Mouse (Mus musculus) limb, embryonic 12.5 days (tissue): ENCODE results near the gene Pdcd5. TPM values are rescaled to one million over a fixed set of nuclear protein-coding genes. Genes with fewer than 3 reads are reported as not detected.

Source experiments
- ATAC-seq: fragments of 200-750 bp; cut with Nextera tagmentation; 2 replicates; pipeline ENCODE4 v1.8.0; 2017; ENCODE audit warnings: low read depth, moderate TSS enrichment; ENCODE audit not compliant: insufficient number of reproducible peaks, insufficient read depth, low FRiP score, low TSS enrichment
- H3K27ac ChIP-seq: fragments of 300-500 bp; sonication (generic); 2 replicates; pipeline ENCODE4 v1.5.1; 2016; ENCODE audit warnings: mild to moderate bottlenecking, moderate library complexity
- H3K27me3 ChIP-seq: fragments of 300-500 bp; sonication (generic); 2 replicates; pipeline ENCODE4 v1.6.1; 2016; ENCODE audit warnings: mild to moderate bottlenecking, moderate library complexity
- H3K36me3 ChIP-seq: fragments of 300-500 bp; sonication (generic); 2 replicates; pipeline ENCODE4 v1.6.1; 2016; ENCODE audit warnings: mild to moderate bottlenecking, moderate library complexity
- H3K4me1 ChIP-seq: fragments of 300-500 bp; sonication (generic); replicated peaks from 2 replicates; pipeline ENCODE4 v1.6.1; 2016
- H3K4me2 ChIP-seq: fragments of 300-500 bp; sonication (generic); 2 replicates; pipeline ENCODE4 v1.6.1; 2016; ENCODE audit warnings: mild to moderate bottlenecking, moderate library complexity
- H3K4me3 ChIP-seq: fragments of 300-500 bp; sonication (generic); replicated peaks from 2 replicates; pipeline ENCODE4 v1.5.1; 2016; ENCODE audit warnings: mild to moderate bottlenecking
- H3K9ac ChIP-seq: fragments of 300-500 bp; sonication (generic); replicated peaks from 2 replicates; pipeline ENCODE4 v1.6.1; 2016; ENCODE audit warnings: mild to moderate bottlenecking, moderate library complexity
- H3K9me3 ChIP-seq: fragments of 300-500 bp; sonication (generic); 2 replicates; pipeline ENCODE4 v1.6.1; 2016; ENCODE audit warnings: mild to moderate bottlenecking, moderate library complexity
- WGBS: fragments of 180-500 bp; shearing (Covaris S2); methylation state at CpG from one replicate; pipeline ENCODE4 v1.1.7; 2016; 5-methylcytosine and 5-hydroxymethylcytosine counted together
- polyA plus RNA-seq: library from polyadenylated mRNA; unstranded; fragments of >200 nt; fragmentation: Nextera tagmentation; extraction: Ambion mirVana; gene quantifications from 2 replicates; pipeline ENCODE4 v1.2.1, GENCODE M21; 2016

Pdcd5 gene
- polyA plus RNA-seq, 1 experiment from 2014 or later, result 339 TPM

- WGBS, result 85% methylated on average over 6 of the region's 6 CpGs
- H3K36me3 ChIP-seq, result peaks cover 86% of the 10 kb centered on the region
These were observed 7.2 kb downstream of the Pdcd5 start for GRCm38 (mm10) chr7:35640072-35640471.

GRCm38 (mm10) chr7:35636874-35637273 lies 10.4 kb downstream of the Pdcd5 start:
- no peaks in the 10 kb centered on the region for H3K4me1 ChIP-seq
- WGBS, result 94% methylated on average over 9 of the region's 9 CpGs
- no peak overlapping the region for H3K4me3 ChIP-seq
- H3K27me3 ChIP-seq, result no peaks in the 10 kb centered on the region
- no peak overlapping the region for H3K4me2 ChIP-seq
- H3K36me3 ChIP-seq, result peaks cover 79% of the 10 kb centered on the region
- ATAC-seq, result no peak
- H3K9ac ChIP-seq, result no peak overlapping the region
- H3K9me3 ChIP-seq, result no peaks in the 10 kb centered on the region
- no peak overlapping the region for H3K27ac ChIP-seq

More at GRCm38 (mm10) chr7:35640072-35640471, 7.2 kb downstream of the Pdcd5 start:
- H3K4me2 ChIP-seq, result no peak overlapping the region
- ATAC-seq, result no peak
- no peaks in the 10 kb centered on the region for H3K9me3 ChIP-seq
- no peak overlapping the region for H3K4me3 ChIP-seq
- H3K4me1 ChIP-seq, result no peaks in the 10 kb centered on the region
- H3K27me3 ChIP-seq, result no peaks in the 10 kb centered on the region
- H3K9ac ChIP-seq, result no peak overlapping the region
- H3K27ac ChIP-seq, result no peak overlapping the region

GRCm38 (mm10) chr7:35636229-35636628 lies 11.1 kb downstream of the Pdcd5 start:
- Histone ChIP-seq H3K27ac (no peak overlapping the region), H3K9ac (no peak overlapping the region), H3K4me3 (no peak overlapping the region), H3K4me2 (no peak overlapping the region), H3K9me3 (no peaks in the 10 kb centered on the region), H3K36me3 (peaks cover 78% of the 10 kb centered on the region), H3K4me1 (no peaks in the 10 kb centered on the region), H3K27me3 (no peaks in the 10 kb centered on the region)
- ATAC-seq, result no peak
- WGBS, result 75% methylated on average over 6 of the region's 6 CpGs

- Histone ChIP-seq H3K27me3 (no peaks in the 10 kb centered on the region), H3K36me3 (peaks cover 84% of the 10 kb centered on the region), H3K4me2 (no peak overlapping the region), H3K4me1 (no peaks in the 10 kb centered on the region), H3K9ac (no peak overlapping the region), H3K27ac (no peak overlapping the region), H3K9me3 (0 out of 2 replicates have a peak, but pooled peaks cover 6% of the 10 kb centered on the region), H3K4me3 (no peak overlapping the region)
- WGBS, result 70% methylated on average over 5 of the region's 5 CpGs
- ATAC-seq, result no peak
These were observed 18.8 kb downstream of the Pdcd5 start for GRCm38 (mm10) chr7:35628496-35628895.

- ATAC-seq, result no peak
- no peak overlapping the region for H3K4me2 ChIP-seq
- WGBS, result 92% methylated on average over 10 of the region's 10 CpGs
- no peaks in the 10 kb centered on the region for H3K27me3 ChIP-seq
- no peaks in the 10 kb centered on the region for H3K4me1 ChIP-seq
- H3K9me3 ChIP-seq, result 0 out of 2 replicates have a peak, but pooled peaks cover 6% of the 10 kb centered on the region
- no peak overlapping the region for H3K4me3 ChIP-seq
- H3K36me3 ChIP-seq, result peaks cover 86% of the 10 kb centered on the region
- no peak overlapping the region for H3K27ac ChIP-seq
- no peak overlapping the region for H3K9ac ChIP-seq
These were observed 19.9 kb downstream of the Pdcd5 start for GRCm38 (mm10) chr7:35627371-35627770.

GRCm38 (mm10) chr7:35626038-35626437 lies 21.3 kb downstream of the Pdcd5 start:
- peaks cover 88% of the 10 kb centered on the region for H3K36me3 ChIP-seq
- WGBS, result 92% methylated on average over 5 of the region's 5 CpGs

GRCm38 (mm10) chr7:35622626-35623025 lies 24.7 kb downstream of the Pdcd5 start:
- Histone ChIP-seq H3K27me3 (no peaks in the 10 kb centered on the region), H3K4me3 (no peak overlapping the region), H3K36me3 (peaks cover 91% of the 10 kb centered on the region), H3K4me1 (no peaks in the 10 kb centered on the region), H3K4me2 (no peak overlapping the region), H3K9ac (no peak overlapping the region), H3K27ac (no peak overlapping the region), H3K9me3 (0 out of 2 replicates have a peak, but pooled peaks cover 6% of the 10 kb centered on the region)
- WGBS, result 90% methylated on average over 10 of the region's 10 CpGs
- no peak for ATAC-seq

More at GRCm38 (mm10) chr7:35626038-35626437, 21.3 kb downstream of the Pdcd5 start:
- Histone ChIP-seq H3K27me3 (no peaks in the 10 kb centered on the region), H3K27ac (no peak overlapping the region), H3K4me3 (no peak overlapping the region), H3K9ac (no peak overlapping the region), H3K4me1 (no peaks in the 10 kb centered on the region), H3K4me2 (no peak overlapping the region), H3K9me3 (0 out of 2 replicates have a peak, but pooled peaks cover 6% of the 10 kb centered on the region)
- ATAC-seq, result no peak

GRCm38 (mm10) chr7:35617513-35617912 lies 29.8 kb downstream of the Pdcd5 start:
- H3K4me3 ChIP-seq, result no peak overlapping the region
- no peaks in the 10 kb centered on the region for H3K27me3 ChIP-seq
- no peak for ATAC-seq
- H3K36me3 ChIP-seq, result peaks cover 95% of the 10 kb centered on the region
- H3K4me2 ChIP-seq, result no peak overlapping the region
- no peaks in the 10 kb centered on the region for H3K4me1 ChIP-seq
- H3K27ac ChIP-seq, result no peak overlapping the region
- WGBS, result 81% methylated on average over 4 of the region's 4 CpGs
- no peaks in the 10 kb centered on the region for H3K9me3 ChIP-seq
- no peak overlapping the region for H3K9ac ChIP-seq

- 89% methylated on average over 10 of the region's 10 CpGs for WGBS
- Histone ChIP-seq H3K9ac (no peak overlapping the region), H3K9me3 (no peaks in the 10 kb centered on the region), H3K4me1 (no peaks in the 10 kb centered on the region), H3K4me3 (no peak overlapping the region), H3K36me3 (peaks cover 78% of the 10 kb centered on the region), H3K27ac (no peak overlapping the region), H3K4me2 (no peak overlapping the region), H3K27me3 (no peaks in the 10 kb centered on the region)
- ATAC-seq, result no peak
These were observed 38.1 kb downstream of the Pdcd5 start for GRCm38 (mm10) chr7:35609245-35609644.

- H3K4me1 ChIP-seq, result no peaks in the 10 kb centered on the region
- no peak for ATAC-seq
- no peak overlapping the region for H3K9ac ChIP-seq
- H3K4me3 ChIP-seq, result no peak overlapping the region
- H3K27me3 ChIP-seq, result no peaks in the 10 kb centered on the region
- 92% methylated on average over 10 of the region's 10 CpGs for WGBS
- no peak overlapping the region for H3K27ac ChIP-seq
- H3K4me2 ChIP-seq, result no peak overlapping the region
- H3K9me3 ChIP-seq, result no peaks in the 10 kb centered on the region
- peaks cover 78% of the 10 kb centered on the region for H3K36me3 ChIP-seq
These were observed 40.5 kb downstream of the Pdcd5 start for GRCm38 (mm10) chr7:35606816-35607215.

GRCm38 (mm10) chr7:35602766-35603165 lies 44.6 kb downstream of the Pdcd5 start:
- Histone ChIP-seq H3K27me3 (no peaks in the 10 kb centered on the region), H3K27ac (no peak overlapping the region), H3K4me3 (no peak overlapping the region), H3K9me3 (no peaks in the 10 kb centered on the region), H3K4me1 (no peaks in the 10 kb centered on the region), H3K4me2 (no peak overlapping the region), H3K36me3 (peaks cover 55% of the 10 kb centered on the region), H3K9ac (no peak overlapping the region)
- no peak for ATAC-seq
- 94% methylated on average over 5 of the region's 5 CpGs for WGBS

GRCm38 (mm10) chr7:35601106-35601505 lies 46.2 kb downstream of the Pdcd5 start:
- Histone ChIP-seq H3K4me2 (no peak overlapping the region), H3K9ac (no peak overlapping the region), H3K4me3 (no peak overlapping the region), H3K27ac (no peak overlapping the region), H3K36me3 (peaks cover 53% of the 10 kb centered on the region), H3K9me3 (no peaks in the 10 kb centered on the region), H3K4me1 (no peaks in the 10 kb centered on the region), H3K27me3 (no peaks in the 10 kb centered on the region)
- 91% methylated on average over 6 of the region's 6 CpGs for WGBS
- ATAC-seq, result no peak
